Mouse (Mus musculus): ENCODE measurements around the gene Itpr1. TPM values are rescaled to one million over a fixed set of nuclear protein-coding genes. Genes with fewer than 3 reads are reported as not detected.

Gene Itpr1
- polyA plus RNA-seq, 1 experiment: 42.5 TPM

GRCm38 (mm10) chr6:108532486-108533179, 319.7 kb downstream of the Itpr1 start:
- Histone ChIP-seq H3K4me1 (ENCODE audit: control insufficient read depth, insufficient read depth, low read length) (peaks cover 3% of the 10 kb centered on the region), H3K4me3 (ENCODE audit: low read depth, low read length) (no peak overlapping the region), H3K27ac (ENCODE audit: insufficient read depth, low read length) (no peak overlapping the region), H3K36me3 (ENCODE audit: control insufficient read depth, insufficient read depth, low read length, poor library complexity, severe bottlenecking) (no peaks in the 10 kb centered on the region), H3K9me3 (replicated peaks; ENCODE audit: control insufficient read depth, insufficient read depth, low read length, poor library complexity, severe bottlenecking) (no peaks in the 10 kb centered on the region), H3K27me3 (ENCODE audit: control insufficient read depth, insufficient read depth, low read length, poor library complexity, severe bottlenecking) (no peaks in the 10 kb centered on the region), H3K9ac (ENCODE audit: low read depth, poor library complexity, severe bottlenecking) (no peak overlapping the region)
- TF ChIP-seq EP300 (IDR thresholded peaks at IDR 0.05; ENCODE audit: insufficient read depth, low read depth, low read length): no peak
- TF ChIP-seq CTCF (IDR thresholded peaks at IDR 0.05; ENCODE audit: low read depth, low read length): no peak
- TF ChIP-seq POLR2A (IDR thresholded peaks at IDR 0.05; ENCODE audit: insufficient read depth, low read length): no peak

GRCm38 (mm10) chr6:108534139-108534538, 321.2 kb downstream of the Itpr1 start:
- H3K27me3 ChIP-seq (ENCODE audit: control insufficient read depth, insufficient read depth, low read length, poor library complexity, severe bottlenecking): no peaks in the 10 kb centered on the region
- H3K4me3 ChIP-seq (ENCODE audit: low read depth, low read length): no peak overlapping the region
- no peaks in the 10 kb centered on the region for H3K9me3 ChIP-seq (replicated peaks; ENCODE audit: control insufficient read depth, insufficient read depth, low read length, poor library complexity, severe bottlenecking)
- H3K9ac ChIP-seq (ENCODE audit: low read depth, poor library complexity, severe bottlenecking): no peak overlapping the region
- peaks cover 3% of the 10 kb centered on the region for H3K4me1 ChIP-seq (ENCODE audit: control insufficient read depth, insufficient read depth, low read length)
- no peaks in the 10 kb centered on the region for H3K36me3 ChIP-seq (ENCODE audit: control insufficient read depth, insufficient read depth, low read length, poor library complexity, severe bottlenecking)
- no peak overlapping the region for H3K27ac ChIP-seq (ENCODE audit: insufficient read depth, low read length)
- no peak for TF ChIP-seq EP300 (IDR thresholded peaks at IDR 0.05; ENCODE audit: insufficient read depth, low read depth, low read length)
- TF ChIP-seq CTCF (IDR thresholded peaks at IDR 0.05; ENCODE audit: low read depth, low read length): no peak
- no peak for TF ChIP-seq POLR2A (IDR thresholded peaks at IDR 0.05; ENCODE audit: insufficient read depth, low read length)

GRCm38 (mm10) chr6:108534596-108534995, 321.7 kb downstream of the Itpr1 start:
- Histone ChIP-seq H3K27ac (ENCODE audit: insufficient read depth, low read length) (no peak overlapping the region), H3K4me3 (ENCODE audit: low read depth, low read length) (no peak overlapping the region), H3K9me3 (replicated peaks; ENCODE audit: control insufficient read depth, insufficient read depth, low read length, poor library complexity, severe bottlenecking) (no peaks in the 10 kb centered on the region), H3K9ac (ENCODE audit: low read depth, poor library complexity, severe bottlenecking) (no peak overlapping the region), H3K4me1 (ENCODE audit: control insufficient read depth, insufficient read depth, low read length) (peaks cover 3% of the 10 kb centered on the region), H3K36me3 (ENCODE audit: control insufficient read depth, insufficient read depth, low read length, poor library complexity, severe bottlenecking) (no peaks in the 10 kb centered on the region), H3K27me3 (ENCODE audit: control insufficient read depth, insufficient read depth, low read length, poor library complexity, severe bottlenecking) (no peaks in the 10 kb centered on the region)
- TF ChIP-seq POLR2A (IDR thresholded peaks at IDR 0.05; ENCODE audit: insufficient read depth, low read length) (no peak), CTCF (IDR thresholded peaks at IDR 0.05; ENCODE audit: low read depth, low read length) (no peak), EP300 (IDR thresholded peaks at IDR 0.05; ENCODE audit: insufficient read depth, low read depth, low read length) (no peak)

GRCm38 (mm10) chr6:108535309-108535708, 322.4 kb downstream of the Itpr1 start:
- Histone ChIP-seq H3K27me3 (ENCODE audit: control insufficient read depth, insufficient read depth, low read length, poor library complexity, severe bottlenecking) (no peaks in the 10 kb centered on the region), H3K4me1 (ENCODE audit: control insufficient read depth, insufficient read depth, low read length) (peaks cover 3% of the 10 kb centered on the region), H3K4me3 (ENCODE audit: low read depth, low read length) (no peak overlapping the region), H3K9ac (ENCODE audit: low read depth, poor library complexity, severe bottlenecking) (no peak overlapping the region), H3K9me3 (replicated peaks; ENCODE audit: control insufficient read depth, insufficient read depth, low read length, poor library complexity, severe bottlenecking) (no peaks in the 10 kb centered on the region), H3K27ac (ENCODE audit: insufficient read depth, low read length) (no peak overlapping the region), H3K36me3 (ENCODE audit: control insufficient read depth, insufficient read depth, low read length, poor library complexity, severe bottlenecking) (no peaks in the 10 kb centered on the region)
- TF ChIP-seq CTCF (IDR thresholded peaks at IDR 0.05; ENCODE audit: low read depth, low read length) (no peak), EP300 (IDR thresholded peaks at IDR 0.05; ENCODE audit: insufficient read depth, low read depth, low read length) (no peak), POLR2A (IDR thresholded peaks at IDR 0.05; ENCODE audit: insufficient read depth, low read length) (no peak)

- H3K27me3 ChIP-seq (ENCODE audit: control insufficient read depth, insufficient read depth, low read length, poor library complexity, severe bottlenecking): no peaks in the 10 kb centered on the region
- no peaks in the 10 kb centered on the region for H3K9me3 ChIP-seq (replicated peaks; ENCODE audit: control insufficient read depth, insufficient read depth, low read length, poor library complexity, severe bottlenecking)
- H3K4me1 ChIP-seq (ENCODE audit: control insufficient read depth, insufficient read depth, low read length): no peaks in the 10 kb centered on the region
- H3K9ac ChIP-seq (ENCODE audit: low read depth, poor library complexity, severe bottlenecking): no peak overlapping the region
- TF ChIP-seq EP300 (IDR thresholded peaks at IDR 0.05; ENCODE audit: insufficient read depth, low read depth, low read length) (no peak), CTCF (IDR thresholded peaks at IDR 0.05; ENCODE audit: low read depth, low read length) (no peak), POLR2A (IDR thresholded peaks at IDR 0.05; ENCODE audit: insufficient read depth, low read length) (no peak)
- H3K27ac ChIP-seq (ENCODE audit: insufficient read depth, low read length): no peak overlapping the region
- H3K4me3 ChIP-seq (ENCODE audit: low read depth, low read length): no peak overlapping the region
- no peaks in the 10 kb centered on the region for H3K36me3 ChIP-seq (ENCODE audit: control insufficient read depth, insufficient read depth, low read length, poor library complexity, severe bottlenecking)
These were observed 323.8 kb downstream of the Itpr1 start for GRCm38 (mm10) chr6:108536546-108537317.

GRCm38 (mm10) chr6:108538406-108538805, 325.5 kb downstream of the Itpr1 start:
- no peaks in the 10 kb centered on the region for H3K27me3 ChIP-seq (ENCODE audit: control insufficient read depth, insufficient read depth, low read length, poor library complexity, severe bottlenecking)
- no peaks in the 10 kb centered on the region for H3K9me3 ChIP-seq (replicated peaks; ENCODE audit: control insufficient read depth, insufficient read depth, low read length, poor library complexity, severe bottlenecking)
- H3K4me1 ChIP-seq (ENCODE audit: control insufficient read depth, insufficient read depth, low read length): no peaks in the 10 kb centered on the region
- no peak overlapping the region for H3K9ac ChIP-seq (ENCODE audit: low read depth, poor library complexity, severe bottlenecking)
- H3K27ac ChIP-seq (ENCODE audit: insufficient read depth, low read length): no peak overlapping the region
- H3K4me3 ChIP-seq (ENCODE audit: low read depth, low read length): no peak overlapping the region
- TF ChIP-seq POLR2A (IDR thresholded peaks at IDR 0.05; ENCODE audit: insufficient read depth, low read length) (no peak), EP300 (IDR thresholded peaks at IDR 0.05; ENCODE audit: insufficient read depth, low read depth, low read length) (no peak), CTCF (IDR thresholded peaks at IDR 0.05; ENCODE audit: low read depth, low read length) (no peak)
- peaks cover 2% of the 10 kb centered on the region; the same call in 1 of the 2 replicates for H3K36me3 ChIP-seq (ENCODE audit: control insufficient read depth, insufficient read depth, low read length, poor library complexity, severe bottlenecking)

Measured in ES-Bruce4 (cell line).